Mouse (Mus musculus) embryonic facial prominence, embryonic 14.5 days (tissue): ENCODE data around the gene Gm29776. TPM values are rescaled to one million over a fixed set of nuclear protein-coding genes. Genes with fewer than 3 reads are reported as not detected.
A peak's percentile ranks its signal among the peaks of the same experiment; 100 is the strongest.

Experiments used
- ATAC-seq: fragments of 200-750 bp; cut with Nextera tagmentation; 2 replicates; pipeline ENCODE4 v1.8.0; 2017; ENCODE audit warnings: low read depth, moderate number of reproducible peaks, moderate TSS enrichment
- DNase-seq: peaks from one replicate; pipeline ENCODE4 v3.0.0-alpha.2; 2015; ENCODE audit warnings: low spot score
- H3K27ac ChIP-seq: fragments of 300-500 bp; sonication (generic); replicated peaks from 2 replicates; pipeline ENCODE4 v1.5.1; 2014; ENCODE audit warnings: low read depth, mild to moderate bottlenecking, low read length, moderate library complexity
- H3K27me3 ChIP-seq: fragments of 300-500 bp; sonication (generic); replicated peaks from 2 replicates; pipeline ENCODE4 v1.6.1; 2014; ENCODE audit warnings: low read length; ENCODE audit not compliant: control insufficient read depth, insufficient read depth
- H3K36me3 ChIP-seq: fragments of 300-500 bp; sonication (generic); 2 replicates; pipeline ENCODE4 v1.6.1; 2014; ENCODE audit warnings: low read length, mixed read lengths; ENCODE audit not compliant: control insufficient read depth, insufficient read depth
- H3K4me1 ChIP-seq: fragments of 300-500 bp; sonication (generic); 2 replicates; pipeline ENCODE4 v1.6.1; 2014; ENCODE audit warnings: antibody characterized with exemption, low read length; ENCODE audit not compliant: control insufficient read depth, insufficient read depth
- H3K4me2 ChIP-seq: fragments of 300-500 bp; sonication (generic); 2 replicates; pipeline ENCODE4 v1.6.1; 2014; ENCODE audit warnings: low read depth, mild to moderate bottlenecking, low read length, moderate library complexity, mixed read lengths
- H3K4me3 ChIP-seq: fragments of 300-500 bp; sonication (generic); 2 replicates; pipeline ENCODE4 v1.5.1; 2014; ENCODE audit warnings: low read depth, mild to moderate bottlenecking, low read length
- H3K9ac ChIP-seq: fragments of 300-500 bp; sonication (generic); 2 replicates; pipeline ENCODE4 v1.6.1; 2014; ENCODE audit warnings: low read depth, mild to moderate bottlenecking, low read length, moderate library complexity, mixed read lengths
- H3K9me3 ChIP-seq: fragments of 300-500 bp; sonication (generic); 2 replicates; pipeline ENCODE4 v1.6.1; 2016; ENCODE audit warnings: low read length; ENCODE audit not compliant: control insufficient read depth
- WGBS: fragments of 180-500 bp; shearing (Covaris S2); extraction: QIAGEN DNeasy Blood & Tissue Kit; methylation state at CpG from one replicate; pipeline ENCODE4 v1.1.7; 2014; 5-methylcytosine and 5-hydroxymethylcytosine counted together
- polyA plus RNA-seq: library from polyadenylated mRNA; unstranded; fragments of >200 nt; fragmentation: Nextera tagmentation; extraction: Ambion mirVana; gene quantifications from 2 replicates; pipeline ENCODE4 v1.2.1, GENCODE M21; 2014

Gene Gm29776
- polyA plus RNA-seq, 1 experiment from 2014 or later, result 0.17 TPM

GRCm38 (mm10) chr14:54703207-54703606, 4.6 kb upstream of the Gm29776 start:
- Histone ChIP-seq H3K9me3 (no peaks in the 10 kb centered on the region), H3K27me3 (no peaks in the 10 kb centered on the region), H3K36me3 (no peaks in the 10 kb centered on the region), H3K4me1 (no peaks in the 10 kb centered on the region), H3K27ac (no peak overlapping the region), H3K9ac (no peak overlapping the region), H3K4me3 (no peak overlapping the region), H3K4me2 (no peak overlapping the region)
- no peak for ATAC-seq
- no peak for DNase-seq
- WGBS, result 60% methylated on average over 10 of the region's 10 CpGs

- H3K27me3 ChIP-seq, result no peaks in the 10 kb centered on the region
- WGBS, result 10% methylated on average over 6 of the region's 6 CpGs
- H3K4me3 ChIP-seq, result no peak overlapping the region
- H3K4me1 ChIP-seq, result no peaks in the 10 kb centered on the region
- H3K9ac ChIP-seq, result no peak overlapping the region
- H3K27ac ChIP-seq, result no peak overlapping the region
- DNase-seq, result peak; percentile 77
- H3K36me3 ChIP-seq, result no peaks in the 10 kb centered on the region
- ATAC-seq, result peak; percentile 74; the same call in 1 of the 2 replicates
- H3K4me2 ChIP-seq, result no peak overlapping the region
- no peaks in the 10 kb centered on the region for H3K9me3 ChIP-seq
Measured at GRCm38 (mm10) chr14:54701298-54701697, 2.7 kb upstream of the Gm29776 start.

- Histone ChIP-seq H3K4me2 (no peak overlapping the region), H3K9me3 (no peaks in the 10 kb centered on the region), H3K27me3 (no peaks in the 10 kb centered on the region), H3K9ac (no peak overlapping the region), H3K4me1 (no peaks in the 10 kb centered on the region), H3K36me3 (no peaks in the 10 kb centered on the region), H3K27ac (no peak overlapping the region), H3K4me3 (no peak overlapping the region)
- ATAC-seq (no peak), DNase-seq (no peak)
- WGBS, result 47% methylated on average over 3 of the region's 3 CpGs
Measured at GRCm38 (mm10) chr14:54699586-54699985, 953 bp upstream of the Gm29776 start.

GRCm38 (mm10) chr14:54696752-54697151, 1.9 kb downstream of the Gm29776 start:
- H3K4me2 ChIP-seq, result no peak overlapping the region
- peaks cover 5% of the 10 kb centered on the region; the same call in 1 of the 2 replicates for H3K36me3 ChIP-seq
- H3K4me3 ChIP-seq, result no peak overlapping the region
- ATAC-seq (no peak), DNase-seq (no peak)
- no peak overlapping the region for H3K9ac ChIP-seq
- WGBS, result 70% methylated on average over 4 of the region's 4 CpGs
- H3K27ac ChIP-seq, result no peak overlapping the region
- no peaks in the 10 kb centered on the region for H3K9me3 ChIP-seq
- H3K27me3 ChIP-seq, result no peaks in the 10 kb centered on the region
- H3K4me1 ChIP-seq, result no peaks in the 10 kb centered on the region

- no peak overlapping the region for H3K4me3 ChIP-seq
- peaks cover 16% of the 10 kb centered on the region for H3K36me3 ChIP-seq
- no peaks in the 10 kb centered on the region for H3K4me1 ChIP-seq
- H3K4me2 ChIP-seq, result no peak overlapping the region
- H3K27ac ChIP-seq, result no peak overlapping the region
- H3K27me3 ChIP-seq, result no peaks in the 10 kb centered on the region
- 80% methylated on average over 6 of the region's 6 CpGs for WGBS
- H3K9me3 ChIP-seq, result no peaks in the 10 kb centered on the region
- DNase-seq (no peak), ATAC-seq (no peak)
- H3K9ac ChIP-seq, result no peak overlapping the region
Measured at GRCm38 (mm10) chr14:54695042-54695441, 3.6 kb downstream of the Gm29776 start.

GRCm38 (mm10) chr14:54687251-54687650, 11.4 kb downstream of the Gm29776 start:
- ATAC-seq (no peak), DNase-seq (no peak)
- H3K27ac ChIP-seq, result peak overlapping the region; percentile 96
- H3K9me3 ChIP-seq, result no peaks in the 10 kb centered on the region
- no peaks in the 10 kb centered on the region for H3K27me3 ChIP-seq
- H3K4me2 ChIP-seq, result peak overlapping the region; percentile 67
- H3K36me3 ChIP-seq, result peaks cover 30% of the 10 kb centered on the region
- H3K4me3 ChIP-seq, result peak overlapping the region; percentile 90
- 3% methylated on average over 8 of the region's 8 CpGs for WGBS
- peaks cover 19% of the 10 kb centered on the region for H3K4me1 ChIP-seq
- peak overlapping the region; percentile 97 for H3K9ac ChIP-seq

GRCm38 (mm10) chr14:54686522-54687143, 12.0 kb downstream of the Gm29776 start, which contains the start of gene Acin1:
Gene Acin1, minus strand, starts transcription at chr14:54686931.
- H3K27me3 ChIP-seq, result no peaks in the 10 kb centered on the region
- peak within 1 kb of the TSS; percentile 90 for H3K4me3 ChIP-seq
- H3K27ac ChIP-seq, result peak within 1 kb of the TSS; percentile 96
- peak; percentile 100 for DNase-seq
- H3K36me3 ChIP-seq, result peaks cover 30% of the 10 kb centered on the region
- H3K9ac ChIP-seq, result peak within 1 kb of the TSS; percentile 97
- peak; percentile 97 for ATAC-seq
- peak within 1 kb of the TSS; percentile 67 for H3K4me2 ChIP-seq
- no peaks in the 10 kb centered on the region for H3K9me3 ChIP-seq
- peaks cover 19% of the 10 kb centered on the region for H3K4me1 ChIP-seq
- WGBS, result 0% methylated on average over 44 of the region's 44 CpGs

GRCm38 (mm10) chr14:54686063-54686521, 12.5 kb downstream of the Gm29776 start, which contains the start of gene 1700123O20Rik:
Gene 1700123O20Rik, plus strand, starts transcription at chr14:54686216.
- H3K4me3 ChIP-seq, result peak within 1 kb of the TSS; percentile 90
- WGBS, result under 1% methylated on average over 40 of the region's 41 CpGs
- peaks cover 32% of the 10 kb centered on the region for H3K36me3 ChIP-seq
- H3K27me3 ChIP-seq, result no peaks in the 10 kb centered on the region
- ATAC-seq (peak; percentile 85), DNase-seq (peak; percentile 95)
- H3K9ac ChIP-seq, result peak within 1 kb of the TSS; percentile 97
- H3K9me3 ChIP-seq, result no peaks in the 10 kb centered on the region
- peak within 1 kb of the TSS; percentile 67 for H3K4me2 ChIP-seq
- H3K4me1 ChIP-seq, result peaks cover 19% of the 10 kb centered on the region
- H3K27ac ChIP-seq, result peak within 1 kb of the TSS; percentile 96

GRCm38 (mm10) chr14:54685471-54685870, 13.2 kb downstream of the Gm29776 start:
- Histone ChIP-seq H3K9me3 (no peaks in the 10 kb centered on the region), H3K27ac (peak overlapping the region; percentile 96; the same call in 1 of the 2 replicates), H3K36me3 (peaks cover 31% of the 10 kb centered on the region; the same call in 1 of the 2 replicates), H3K9ac (peak overlapping the region; percentile 97), H3K4me2 (peak overlapping the region; percentile 67), H3K4me1 (peaks cover 19% of the 10 kb centered on the region), H3K4me3 (peak overlapping the region; percentile 90), H3K27me3 (no peaks in the 10 kb centered on the region)
- no peak for ATAC-seq
- WGBS, result 8% methylated on average over 8 of the region's 8 CpGs
- DNase-seq, result no peak
